Mouse (Mus musculus): ENCODE data around the gene Cadps. TPM values are rescaled to one million over a fixed set of nuclear protein-coding genes. Genes with fewer than 3 reads are reported as not detected.
"Not testable (repeated sequence)": the region's sequence is repeated elsewhere in the genome, so short reads cannot be mapped to it uniquely, and the experiment has no call there.

Gene Cadps
- polyA plus RNA-seq, 2 experiments from 2014 or later, result 0.38 TPM; not detected in 1

DNA sequence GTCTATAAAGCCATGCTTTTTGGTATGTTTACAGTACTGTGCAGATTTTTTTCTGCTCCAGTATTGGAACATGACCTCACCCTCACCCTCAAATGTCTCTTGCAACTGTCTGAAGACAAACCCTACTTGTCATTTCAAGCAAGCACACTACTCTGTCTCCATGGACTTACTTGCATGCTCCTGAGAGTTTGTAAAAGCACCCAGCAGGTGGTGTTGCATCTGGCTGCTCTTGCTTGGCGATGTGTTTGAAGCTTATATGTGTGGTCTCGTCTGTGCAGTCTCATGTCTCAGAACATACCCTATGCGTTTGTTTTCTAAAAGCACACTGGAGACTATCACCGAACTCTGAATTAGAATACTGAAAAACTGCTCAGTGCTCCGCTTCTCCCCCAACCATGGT is 241.2 kb downstream of the Cadps start:
- ATAC-seq, result no peak

DNA sequence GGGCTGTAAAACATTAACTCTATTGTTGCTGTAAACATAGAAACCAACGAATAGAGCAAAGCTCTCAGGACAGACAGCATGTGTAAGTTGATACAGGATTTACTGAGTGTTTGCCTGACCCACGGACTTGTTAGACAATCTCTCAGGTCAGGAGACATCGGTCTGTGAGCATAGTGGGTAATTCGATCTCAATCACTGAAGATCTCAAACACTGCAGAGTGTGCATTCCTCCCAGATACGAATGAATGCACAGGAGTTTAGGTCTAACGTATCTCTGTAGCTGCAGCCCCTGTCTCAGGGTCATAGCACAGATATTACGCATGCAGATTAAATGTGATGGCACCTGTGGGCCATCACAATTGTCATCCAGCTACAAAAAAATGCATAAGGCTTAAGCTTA is 242.1 kb downstream of the Cadps start:
- no peak for ATAC-seq

DNA sequence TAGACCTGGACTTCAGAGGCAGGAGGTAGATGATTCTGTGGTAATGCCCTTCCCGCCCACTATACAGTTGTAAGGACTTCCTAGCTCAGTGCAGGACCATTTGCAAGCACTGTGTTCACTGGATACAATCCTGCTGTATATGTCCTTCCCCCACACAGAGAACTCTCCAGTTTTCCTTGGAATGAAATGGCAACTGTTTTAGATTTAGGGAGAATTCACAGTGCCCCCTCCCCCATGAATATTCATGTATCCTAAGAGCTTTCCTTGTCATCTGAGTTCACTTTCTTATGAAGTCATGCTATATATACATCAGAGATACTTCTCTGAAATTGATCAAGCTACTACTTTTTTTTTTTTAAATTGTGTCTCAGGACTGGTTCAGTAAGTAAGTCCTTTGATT is 244.7 kb downstream of the Cadps start:
- ATAC-seq, result no peak

DNA sequence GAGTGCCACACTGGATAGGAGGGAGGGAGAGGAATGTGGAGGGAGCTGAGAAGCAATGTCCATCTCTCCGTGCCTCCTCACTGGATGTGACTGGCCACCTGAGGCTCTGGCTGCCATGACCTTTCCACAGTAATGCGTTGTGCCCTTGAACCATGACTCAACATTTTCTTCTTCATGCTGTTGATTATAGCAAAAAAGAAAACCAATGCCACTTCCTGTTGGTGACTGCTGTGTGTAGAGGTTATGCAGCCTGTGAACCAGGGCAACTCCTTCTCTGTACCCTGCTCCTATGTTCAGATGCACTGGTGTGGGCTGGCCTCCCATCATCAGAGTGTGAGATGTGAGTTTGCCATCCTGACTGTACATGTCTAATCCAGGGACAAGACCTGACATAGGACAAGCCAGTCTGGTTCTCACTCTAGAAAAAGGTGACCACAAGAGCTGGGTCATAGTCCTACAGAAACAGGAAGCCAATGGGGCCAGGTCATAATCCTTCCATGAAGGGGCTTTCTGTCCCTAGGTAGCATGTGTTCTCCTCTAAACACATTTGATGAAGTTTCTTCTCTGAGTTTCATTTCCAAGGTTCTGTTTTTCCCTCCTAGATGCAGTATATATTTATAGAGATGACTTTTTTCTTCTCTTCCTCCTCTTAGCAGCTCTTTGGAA is 245.3 kb downstream of the Cadps start:
- no peak for ATAC-seq

DNA sequence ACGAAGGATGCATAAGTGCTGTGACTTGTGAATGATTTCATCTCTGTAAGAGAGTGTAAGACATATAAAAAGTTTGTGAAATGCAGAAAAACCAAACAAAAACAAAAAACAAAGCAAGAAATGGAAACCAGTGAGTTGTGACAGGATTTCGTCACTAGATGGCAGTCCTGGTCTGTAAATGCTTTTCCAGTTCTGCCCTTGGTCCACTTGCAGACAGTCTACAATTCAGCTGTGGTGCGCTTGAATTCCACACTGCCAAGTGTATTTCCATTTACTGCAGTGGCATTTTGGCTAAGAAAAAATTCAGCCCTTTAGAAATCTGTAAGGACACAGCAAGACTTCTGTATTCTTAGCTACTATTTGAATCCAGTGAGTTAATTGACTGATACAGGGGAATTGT is 247.8 kb downstream of the Cadps start:
- ATAC-seq, result no peak

DNA sequence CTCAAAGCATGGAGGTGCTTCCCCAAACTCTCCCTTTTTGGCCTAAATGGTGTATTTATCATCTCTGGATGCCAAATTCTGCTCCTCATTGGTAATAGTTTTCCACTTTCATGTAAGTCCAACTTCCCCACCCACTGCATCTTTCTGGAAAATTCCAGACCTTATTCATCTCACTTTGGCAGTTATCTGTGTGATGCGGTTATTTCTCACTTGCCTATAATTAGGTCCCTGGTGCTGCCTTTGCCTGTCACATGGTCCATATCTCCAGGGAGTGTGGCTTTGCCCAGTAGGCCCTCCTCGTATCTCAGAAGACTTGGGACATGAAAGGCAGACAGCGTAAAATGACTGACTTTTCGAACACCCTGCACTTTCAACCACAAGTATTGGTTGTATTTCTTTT is 248.5 kb downstream of the Cadps start:
- no peak for ATAC-seq

DNA sequence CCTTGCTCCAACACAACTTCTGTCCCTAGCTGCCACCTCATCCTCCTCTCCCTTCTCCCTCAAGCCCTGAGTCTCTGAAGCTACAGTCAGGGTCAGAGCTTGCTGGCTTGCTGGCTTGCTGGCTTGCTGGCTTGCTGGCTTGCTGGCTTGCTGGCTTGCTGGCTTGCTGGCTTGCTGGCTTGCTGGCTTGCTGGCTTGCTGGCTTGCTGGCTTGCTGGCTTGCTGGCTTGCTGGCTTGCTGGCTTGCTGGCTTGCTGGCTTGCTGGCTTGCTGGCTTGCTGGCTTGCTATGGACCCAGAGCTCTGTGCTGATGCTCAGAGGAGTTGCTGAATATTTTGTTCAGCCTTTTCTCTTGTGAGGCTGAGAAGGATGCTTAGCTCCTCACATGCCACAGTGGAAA is 261.1 kb downstream of the Cadps start:
- ATAC-seq, result not testable (repeated sequence)

DNA sequence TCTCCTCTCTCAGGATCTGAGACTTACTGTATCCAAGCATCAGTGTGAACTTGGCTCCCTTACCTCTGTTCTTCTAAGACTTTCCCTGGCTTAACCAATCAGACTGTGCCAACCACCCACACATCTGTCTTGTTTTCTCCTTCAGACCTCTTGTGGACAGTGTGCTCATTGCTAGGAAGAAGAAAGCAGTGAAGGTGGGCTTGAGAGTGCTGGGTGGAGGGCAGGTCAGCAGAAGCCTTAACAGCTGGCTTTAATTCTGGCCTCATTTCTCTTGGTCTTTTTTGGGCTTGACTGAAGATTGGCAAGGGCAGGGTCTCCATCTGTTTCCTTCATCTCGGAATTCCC is 262.7 kb downstream of the Cadps start:
- no peak for ATAC-seq

DNA sequence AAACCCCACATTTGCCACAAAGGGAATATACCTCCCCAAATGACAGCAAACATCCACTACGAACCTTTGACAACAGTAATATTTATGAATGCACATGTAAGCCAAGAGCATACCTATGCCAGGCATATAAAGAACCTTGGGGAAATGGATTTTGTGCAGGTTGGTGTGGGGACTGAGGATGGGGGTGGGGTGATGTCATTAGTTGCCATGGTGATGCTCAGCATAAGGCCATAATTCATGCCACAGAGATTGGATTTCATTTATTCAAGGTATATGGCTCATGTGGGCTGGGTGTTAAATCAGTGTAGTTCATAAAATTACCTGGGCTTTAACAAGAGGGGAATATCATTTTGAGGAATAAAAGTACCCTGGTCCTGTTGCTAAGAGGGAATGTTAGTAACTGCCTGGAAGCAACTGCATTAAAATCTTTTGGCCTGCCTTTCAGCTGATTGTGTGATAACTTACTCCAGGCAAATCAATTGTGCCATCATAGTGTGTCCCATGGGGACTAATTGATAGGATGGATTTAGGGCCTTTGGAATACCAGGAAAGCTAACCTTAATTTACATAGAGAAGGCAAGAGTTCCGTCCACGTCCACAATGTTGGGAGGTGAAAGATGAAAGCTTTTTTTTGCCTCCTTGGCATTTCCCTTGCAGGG is 263.2 kb downstream of the Cadps start:
- ATAC-seq, result no peak

DNA sequence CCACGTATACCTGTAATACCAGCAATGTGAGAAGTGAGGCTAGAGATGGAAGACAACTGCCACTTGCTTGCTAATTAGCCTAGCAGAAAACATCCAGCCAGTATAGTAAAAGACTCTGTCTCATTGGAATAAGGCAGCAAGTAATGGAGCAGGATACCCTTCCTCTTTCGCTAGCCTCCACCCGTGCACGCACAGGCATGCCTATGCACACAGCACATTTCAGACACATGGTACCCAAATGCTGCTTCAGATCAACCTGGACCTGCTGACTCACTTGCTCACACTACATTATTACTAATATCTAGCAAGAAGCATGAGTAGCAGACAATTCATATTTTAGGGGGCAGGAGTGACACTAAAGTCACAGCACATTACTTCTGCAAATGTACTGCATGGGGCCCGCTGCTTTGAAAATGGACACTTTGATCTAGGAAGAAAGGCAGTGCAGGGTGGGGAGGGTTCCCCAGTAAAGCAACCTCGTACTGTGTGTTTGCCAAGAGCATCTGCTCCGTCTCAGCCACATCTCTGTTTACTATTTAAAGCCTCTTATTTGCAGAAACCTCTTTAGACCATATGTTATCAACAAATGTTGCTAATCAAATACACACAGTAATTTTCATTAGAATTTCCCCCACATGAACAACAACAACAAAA is 263.8 kb downstream of the Cadps start:
- ATAC-seq, result no peak

DNA sequence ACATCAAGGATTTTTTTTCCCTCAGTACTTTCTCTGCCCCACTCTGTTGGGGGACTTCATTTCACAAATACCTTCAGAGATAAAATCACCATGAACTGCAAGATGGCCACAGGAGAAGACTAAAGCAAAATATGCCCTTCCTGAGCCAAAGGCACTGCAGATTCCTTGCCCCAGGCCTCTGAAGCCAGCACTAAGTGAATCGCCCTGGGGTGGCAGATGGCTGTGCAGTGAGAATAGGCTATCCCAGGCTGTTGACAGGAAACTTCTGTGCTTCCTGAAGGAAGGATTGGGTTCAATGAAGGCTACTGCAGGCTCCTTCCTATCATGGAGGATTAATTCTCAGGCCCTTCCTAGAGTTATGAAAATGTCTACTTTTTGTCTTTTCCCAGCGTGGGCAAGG is 268.4 kb downstream of the Cadps start:
- ATAC-seq, result no peak

DNA sequence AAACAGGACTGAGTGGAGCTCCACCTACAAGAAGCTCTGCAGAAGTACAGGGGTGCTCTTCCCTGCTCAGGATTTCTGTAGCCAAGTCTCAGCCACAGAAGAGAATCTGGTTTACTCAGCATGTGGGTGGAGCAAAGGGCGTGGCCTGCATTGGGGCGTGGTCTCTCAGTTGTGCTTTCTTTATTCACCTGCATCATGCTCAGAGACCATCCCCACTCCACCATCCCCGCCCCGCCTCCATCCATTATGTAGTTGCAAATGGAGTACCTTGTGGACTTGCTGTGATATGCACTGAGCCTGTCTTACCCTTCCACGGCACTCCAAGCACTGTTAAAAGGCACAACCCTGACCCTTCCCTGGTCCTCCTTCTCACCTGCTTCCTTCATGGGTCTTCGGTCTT is 271.5 kb downstream of the Cadps start:
- no peak for ATAC-seq

DNA sequence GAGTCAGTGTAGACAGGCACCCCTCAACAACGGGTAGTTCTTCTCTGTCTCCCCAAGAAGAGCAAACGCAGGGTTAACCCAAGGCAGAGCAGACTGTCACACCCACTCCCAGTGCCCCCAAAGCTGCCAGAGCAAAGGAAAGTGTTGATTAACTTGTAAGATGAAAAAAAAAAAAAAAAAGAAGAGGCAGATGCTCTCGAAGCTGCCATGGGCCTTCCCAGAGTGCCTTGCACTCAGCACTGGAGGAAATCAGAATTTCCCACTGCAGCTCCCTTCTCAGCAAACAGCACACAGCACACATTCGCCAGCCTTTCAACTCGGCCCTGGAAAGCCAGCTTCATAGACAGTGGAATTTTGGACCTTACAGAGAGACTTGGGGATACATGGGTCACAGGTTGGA is 271.9 kb downstream of the Cadps start:
- no peak for ATAC-seq

DNA sequence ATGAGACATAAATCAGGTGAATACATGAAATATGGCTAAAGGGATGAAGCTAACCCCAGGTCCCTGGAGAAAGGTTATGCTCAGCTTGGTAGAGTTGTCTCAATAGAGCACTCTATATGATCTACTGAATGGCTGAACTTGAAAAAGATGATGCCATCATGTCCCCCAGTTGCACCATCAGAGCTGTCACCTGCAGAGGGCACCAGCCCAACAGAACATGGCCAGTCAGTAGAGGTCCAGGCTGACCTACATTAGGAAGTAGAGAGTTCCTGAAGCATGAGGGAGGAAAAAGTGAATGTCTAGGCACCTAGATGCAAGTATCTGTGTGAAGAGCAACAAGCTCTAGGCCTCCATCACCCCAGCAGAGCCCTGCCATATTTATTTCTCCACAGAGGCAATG is 273.6 kb downstream of the Cadps start:
- no peak for ATAC-seq

DNA sequence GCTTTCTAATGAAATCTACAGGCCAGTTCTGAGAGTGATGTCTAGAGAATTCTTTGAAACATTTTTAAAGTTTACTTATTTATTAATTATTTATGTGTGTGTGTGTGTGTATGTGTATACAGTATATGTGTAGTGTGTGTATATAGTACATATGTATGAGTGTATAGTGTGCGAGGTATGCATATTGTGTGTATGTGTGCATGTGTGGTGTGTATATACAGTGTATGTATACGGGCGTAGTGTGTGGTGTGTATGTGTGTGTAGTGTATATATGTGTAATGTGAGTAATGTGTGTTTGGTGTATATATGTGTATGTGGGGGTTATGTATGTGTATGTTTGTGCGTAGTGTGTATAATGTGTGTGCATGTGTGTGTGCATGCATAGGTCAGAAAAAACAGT is 275.4 kb downstream of the Cadps start:
- ATAC-seq, result no peak

DNA sequence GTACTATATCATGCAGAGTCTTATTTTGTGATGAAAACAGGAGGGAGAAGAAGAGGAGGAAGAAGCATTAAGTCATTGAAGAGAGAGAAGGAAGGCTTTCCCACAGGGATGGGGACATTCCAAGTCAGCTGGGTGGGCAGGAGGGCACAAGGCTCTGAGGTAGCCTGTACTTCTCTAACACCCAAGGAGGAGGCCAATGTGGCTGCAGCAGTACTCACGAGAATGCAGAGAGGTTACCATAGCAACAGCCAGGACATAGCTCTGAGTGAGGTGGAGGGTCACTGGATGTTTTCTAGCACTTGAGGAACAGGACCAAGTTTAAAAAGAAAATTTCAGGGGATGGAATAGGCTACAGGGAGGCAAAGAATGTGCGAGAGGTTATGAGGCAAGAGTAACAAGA is 281.1 kb downstream of the Cadps start:
- no peak for ATAC-seq

DNA sequence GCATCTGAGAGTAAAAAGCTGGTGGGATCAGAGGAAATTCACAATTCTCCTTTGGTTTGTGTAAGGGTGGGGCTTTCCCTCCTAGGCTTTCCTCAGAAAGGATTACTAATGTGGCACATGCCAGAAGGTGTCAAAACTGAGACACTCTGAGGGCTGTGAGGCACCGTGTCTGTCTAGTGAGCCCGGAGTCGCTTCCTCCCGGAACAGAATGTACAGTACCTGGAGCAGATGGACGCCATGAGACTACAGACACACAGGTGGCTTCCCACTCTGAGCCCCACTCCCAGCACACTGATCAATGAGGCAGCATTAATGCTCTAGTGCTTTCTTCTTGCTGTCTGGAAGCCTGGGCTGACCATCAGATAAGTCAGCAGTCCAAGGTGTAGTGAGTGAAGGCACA is 283.8 kb downstream of the Cadps start:
- ATAC-seq, result no peak

DNA sequence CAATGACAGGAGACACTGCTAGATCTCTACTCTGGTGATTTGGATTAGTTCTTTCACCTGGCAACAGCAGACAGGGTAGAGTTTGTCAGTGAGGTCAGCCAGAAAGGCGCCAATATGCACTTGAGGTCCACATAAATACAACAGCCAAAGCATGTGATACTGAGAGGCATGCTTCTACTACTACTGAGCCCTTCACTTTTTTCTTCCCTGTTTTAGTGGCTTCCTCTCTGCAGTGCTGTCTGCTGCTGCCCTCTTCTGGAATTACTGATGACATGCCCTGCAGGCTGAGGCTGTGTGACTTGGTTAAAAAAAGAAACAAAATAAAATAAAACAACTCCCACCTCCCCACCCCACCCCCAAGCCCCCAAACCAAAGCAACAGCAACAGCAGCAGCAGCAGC is 291.8 kb downstream of the Cadps start:
- ATAC-seq, result no peak

DNA sequence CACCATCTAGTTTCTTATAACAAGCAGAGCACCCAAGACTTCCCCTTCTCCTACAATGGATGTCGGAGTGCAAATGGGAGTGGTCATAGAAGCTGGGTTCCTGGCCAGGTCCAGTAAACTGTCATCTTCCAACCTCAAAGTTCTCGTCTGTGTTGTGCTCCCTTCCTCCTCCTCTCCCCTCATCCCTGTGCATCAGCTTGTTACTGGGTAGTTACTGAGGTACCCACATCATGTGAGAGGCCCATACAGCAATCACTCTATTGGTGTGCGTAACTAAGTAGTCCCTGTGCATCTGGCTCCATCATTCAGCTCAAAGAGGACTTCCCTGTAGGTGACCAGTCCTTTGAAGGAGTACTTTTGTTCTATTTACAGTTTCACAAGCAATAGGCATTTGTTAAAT is 292.3 kb downstream of the Cadps start:
- no peak for ATAC-seq

DNA sequence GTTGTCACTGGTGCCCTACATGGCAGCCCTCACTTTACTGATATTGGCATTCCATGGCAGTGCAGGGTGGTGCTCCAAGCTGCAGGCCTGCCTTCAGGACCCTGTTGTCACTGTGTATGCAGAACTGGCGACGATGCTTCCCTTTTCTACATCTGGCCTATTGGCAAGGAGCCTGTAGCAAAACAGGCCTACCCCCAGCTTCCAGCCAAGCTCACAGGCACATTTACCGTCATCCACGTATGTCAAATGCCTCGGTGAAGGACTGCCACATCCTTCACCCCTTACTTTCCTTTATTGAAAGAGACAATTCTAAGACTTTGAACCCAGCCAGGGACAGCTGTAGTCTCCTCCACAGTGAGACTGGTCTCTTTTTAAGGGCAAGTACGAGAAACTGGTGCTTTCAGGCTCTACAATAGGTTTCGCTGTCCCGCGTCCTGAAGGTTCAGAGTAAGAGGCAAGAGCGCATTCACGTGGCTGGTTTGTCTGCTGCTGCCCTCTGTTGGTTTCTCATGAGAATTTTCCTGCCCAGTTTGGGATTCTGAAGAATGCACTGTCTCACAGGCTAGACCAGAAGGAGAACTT is 292.8 kb downstream of the Cadps start:
- no peak for ATAC-seq

DNA sequence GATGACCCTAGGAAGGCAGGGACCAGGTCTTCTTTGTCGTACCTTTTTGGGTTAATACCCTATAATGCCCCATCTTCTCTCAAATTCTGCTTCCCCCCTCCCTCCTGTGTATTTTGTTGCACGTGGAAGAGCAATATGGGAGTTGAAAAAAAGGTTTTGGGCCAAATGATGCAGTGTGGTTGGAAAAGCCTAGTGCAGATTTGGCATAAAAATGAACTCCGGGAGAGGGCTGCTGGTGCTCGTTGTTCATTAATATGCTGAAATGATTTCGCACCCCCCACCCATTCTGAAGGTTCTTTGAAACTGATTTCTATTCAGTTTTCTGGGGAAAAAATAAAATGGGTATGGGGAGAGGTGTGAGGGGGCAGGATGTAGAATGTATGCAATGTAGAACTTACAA is 295.6 kb downstream of the Cadps start:
- no peak for ATAC-seq

DNA sequence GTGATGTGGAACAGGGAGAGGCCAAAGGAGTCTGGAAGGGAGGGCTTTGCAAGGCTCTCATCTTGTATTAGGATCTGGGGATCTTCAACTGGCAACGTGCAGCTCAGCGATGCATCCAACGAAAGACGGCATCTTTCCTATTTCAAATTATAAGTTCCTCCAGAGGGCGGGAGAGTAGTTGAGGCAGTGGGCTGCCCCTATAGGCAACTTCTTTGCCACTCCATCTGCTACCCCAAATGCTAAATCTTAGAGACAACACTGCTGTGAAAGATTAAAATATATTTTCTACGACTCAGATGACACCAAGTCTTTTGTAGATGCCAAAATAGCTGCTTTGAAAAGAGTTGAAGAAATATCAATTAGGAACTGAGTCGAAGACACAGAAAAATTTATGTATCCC is 315.9 kb downstream of the Cadps start:
- ATAC-seq, result no peak

DNA sequence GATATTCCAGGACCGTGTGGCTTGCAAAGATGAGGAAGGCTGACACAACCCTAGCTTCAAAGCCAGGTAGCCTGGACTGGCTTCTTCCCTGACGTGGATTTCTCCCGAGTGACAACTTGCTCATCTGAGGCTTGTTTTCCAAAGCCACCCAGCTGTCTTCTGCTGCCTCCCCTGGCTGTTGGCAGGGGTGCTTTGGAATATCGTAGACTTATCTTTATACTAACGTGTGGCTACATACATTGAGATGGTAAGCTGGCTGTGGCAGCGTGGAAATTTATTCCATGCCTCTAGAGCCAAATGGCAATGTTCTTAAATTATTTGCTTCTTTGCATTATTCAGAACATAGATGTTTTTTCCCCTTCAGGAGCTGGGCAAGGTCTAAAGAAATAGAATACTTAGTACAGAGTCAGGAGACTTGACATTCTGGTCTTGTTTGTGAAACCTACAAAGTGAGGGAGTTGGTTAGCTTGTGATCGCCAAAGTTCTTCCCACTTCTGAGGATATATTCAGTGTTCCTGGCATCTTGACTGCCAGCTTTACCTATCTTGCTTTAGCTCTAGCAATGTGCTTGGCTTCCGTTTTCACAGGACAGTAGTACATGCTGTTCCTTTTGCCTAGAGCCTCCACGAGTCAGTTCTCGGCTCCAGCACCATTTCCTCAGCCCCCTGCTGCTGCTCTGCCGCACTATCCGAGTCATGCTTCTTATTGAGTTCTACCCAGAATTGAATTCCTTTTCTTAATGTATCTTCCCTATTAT is 318.5 kb downstream of the Cadps start:
- ATAC-seq, result no peak
